Mouse (Mus musculus) midbrain, embryonic 13.5 days (tissue): Measurements from ENCODE around the gene Gcdh. TPM values are rescaled to one million over a fixed set of nuclear protein-coding genes. Genes with fewer than 3 reads are reported as not detected.

Experiments used
- ATAC-seq: fragments of 200-750 bp; cut with Nextera tagmentation; 2 replicates; pipeline ENCODE4 v1.8.0; 2017; ENCODE audit warnings: mild to moderate bottlenecking, moderate TSS enrichment, moderate library complexity
- H3K27ac ChIP-seq: fragments of 300-500 bp; sonication (generic); 2 replicates; pipeline ENCODE4 v1.5.1; 2015; ENCODE audit warnings: inconsistent platforms, mild to moderate bottlenecking, moderate library complexity
- H3K27me3 ChIP-seq: fragments of 300-500 bp; sonication (generic); 2 replicates; pipeline ENCODE4 v1.6.1; 2015; ENCODE audit warnings: mild to moderate bottlenecking, inconsistent platforms
- H3K36me3 ChIP-seq: fragments of 300-500 bp; sonication (generic); 2 replicates; pipeline ENCODE4 v1.6.1; 2015; ENCODE audit warnings: mild to moderate bottlenecking, inconsistent platforms
- H3K4me1 ChIP-seq: fragments of 300-500 bp; sonication (generic); replicated peaks from 2 replicates; pipeline ENCODE4 v1.6.1; 2015; ENCODE audit warnings: inconsistent platforms
- H3K4me2 ChIP-seq: fragments of 300-500 bp; sonication (generic); replicated peaks from 2 replicates; pipeline ENCODE4 v1.6.1; 2015; ENCODE audit warnings: moderate library complexity, mild to moderate bottlenecking, inconsistent platforms
- H3K4me3 ChIP-seq: fragments of 300-500 bp; sonication (generic); replicated peaks from 2 replicates; pipeline ENCODE4 v1.5.1; 2015; ENCODE audit warnings: mild to moderate bottlenecking, inconsistent platforms
- H3K9ac ChIP-seq: fragments of 300-500 bp; sonication (generic); replicated peaks from 2 replicates; pipeline ENCODE4 v1.6.1; 2015; ENCODE audit warnings: mild to moderate bottlenecking, inconsistent platforms
- H3K9me3 ChIP-seq: fragments of 300-500 bp; sonication (generic); 2 replicates; pipeline ENCODE4 v1.6.1; 2016; ENCODE audit warnings: mild to moderate bottlenecking, inconsistent platforms
- WGBS: fragments of 180-500 bp; shearing (Covaris S2); methylation state at CpG from one replicate; pipeline ENCODE4 v1.1.7; 2015; 5-methylcytosine and 5-hydroxymethylcytosine counted together
- polyA plus RNA-seq: library from polyadenylated mRNA; unstranded; fragments of >200 nt; fragmentation: Nextera tagmentation; extraction: Ambion mirVana; gene quantifications from 2 replicates; pipeline ENCODE4 v1.2.1, GENCODE M21; 2015

Gcdh gene
- polyA plus RNA-seq, 1 experiment from 2014 or later, result 34.3 TPM

DNA sequence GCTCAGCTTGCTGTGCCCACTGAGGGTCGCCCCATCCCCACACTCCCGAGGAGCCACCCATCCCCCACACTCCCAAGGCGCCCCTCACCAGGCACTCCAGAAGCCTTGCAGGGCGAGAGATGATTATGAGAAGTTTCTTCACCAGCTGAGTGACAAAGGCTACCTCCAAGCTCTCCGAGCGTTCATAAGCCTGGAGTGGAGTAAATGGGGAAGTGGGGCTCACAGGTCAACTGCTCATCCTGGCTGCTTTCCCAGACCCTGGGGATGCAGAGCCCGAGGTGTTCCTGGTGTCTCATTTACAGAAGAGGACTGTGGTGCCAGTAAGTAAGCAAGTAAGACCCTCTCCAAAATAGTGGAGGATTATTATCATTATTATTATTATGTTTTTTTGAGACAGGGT, 31.8 kb upstream of the Gcdh start:
- peaks cover 77% of the 10 kb centered on the region for H3K36me3 ChIP-seq

DNA sequence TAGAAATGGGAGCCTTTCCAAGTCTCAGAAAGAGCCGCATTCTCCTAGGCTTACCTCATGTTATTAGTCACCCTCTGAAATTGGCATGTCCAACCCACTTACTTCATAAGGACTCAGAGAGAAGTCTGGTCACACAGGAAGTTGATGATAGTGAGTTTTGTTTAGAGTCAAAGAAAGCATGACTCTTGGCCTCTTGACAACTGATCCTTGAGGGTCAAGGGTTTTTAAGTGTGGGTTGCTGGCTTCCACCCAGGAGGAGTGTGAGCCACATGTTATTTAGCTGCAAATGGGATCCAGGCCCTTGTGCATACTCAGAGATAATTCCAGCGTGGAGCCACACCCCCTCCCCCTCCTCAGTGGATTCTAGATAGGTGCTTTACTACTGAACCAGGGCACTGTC, 27.9 kb upstream of the Gcdh start:
- Histone ChIP-seq H3K4me2 (no peak overlapping the region), H3K4me3 (no peak overlapping the region), H3K9ac (no peak overlapping the region), H3K36me3 (peaks cover 93% of the 10 kb centered on the region), H3K4me1 (no peaks in the 10 kb centered on the region; the same call in 1 of the 2 replicates), H3K27ac (no peak overlapping the region), H3K27me3 (peaks cover 40% of the 10 kb centered on the region), H3K9me3 (no peaks in the 10 kb centered on the region)
- 87% methylated on average over 2 of the region's 2 CpGs for WGBS
- no peak for ATAC-seq

More for the DNA sequence above, 31.8 kb upstream of the Gcdh start:
- Histone ChIP-seq H3K9me3 (no peaks in the 10 kb centered on the region), H3K9ac (no peak overlapping the region), H3K27ac (no peak overlapping the region), H3K4me2 (no peak overlapping the region), H3K27me3 (peaks cover 32% of the 10 kb centered on the region), H3K4me1 (peaks cover 14% of the 10 kb centered on the region), H3K4me3 (no peak overlapping the region)
- 75% methylated on average over 7 of the region's 7 CpGs for WGBS
- no peak for ATAC-seq

DNA sequence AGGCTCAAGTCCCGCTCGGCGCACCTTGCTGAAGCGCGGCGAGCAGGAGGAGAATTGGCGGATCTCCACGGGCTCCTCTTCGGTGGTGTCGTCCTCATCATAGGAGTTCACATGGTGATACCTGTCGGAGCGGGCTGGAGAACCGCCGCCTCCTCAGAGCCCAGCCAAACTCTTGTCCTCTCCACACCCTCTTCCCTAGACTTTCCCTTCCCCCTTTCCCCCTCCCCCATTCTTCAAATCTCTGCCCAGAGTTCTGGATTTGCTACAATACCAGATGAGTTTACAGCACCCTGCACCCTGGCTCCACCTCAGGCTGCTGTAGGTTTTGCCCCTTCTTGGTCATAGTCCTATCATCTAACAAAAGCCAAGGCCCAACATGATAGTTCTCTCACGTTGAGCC, 24.9 kb upstream of the Gcdh start:
- Histone ChIP-seq H3K27me3 (peaks cover 70% of the 10 kb centered on the region), H3K4me3 (no peak overlapping the region), H3K9ac (no peak overlapping the region), H3K9me3 (no peaks in the 10 kb centered on the region), H3K36me3 (peaks cover 95% of the 10 kb centered on the region), H3K4me2 (no peak overlapping the region), H3K27ac (no peak overlapping the region), H3K4me1 (no peaks in the 10 kb centered on the region; the same call in 1 of the 2 replicates)
- WGBS, result 91% methylated on average over 15 of the region's 15 CpGs
- ATAC-seq, result no peak

DNA sequence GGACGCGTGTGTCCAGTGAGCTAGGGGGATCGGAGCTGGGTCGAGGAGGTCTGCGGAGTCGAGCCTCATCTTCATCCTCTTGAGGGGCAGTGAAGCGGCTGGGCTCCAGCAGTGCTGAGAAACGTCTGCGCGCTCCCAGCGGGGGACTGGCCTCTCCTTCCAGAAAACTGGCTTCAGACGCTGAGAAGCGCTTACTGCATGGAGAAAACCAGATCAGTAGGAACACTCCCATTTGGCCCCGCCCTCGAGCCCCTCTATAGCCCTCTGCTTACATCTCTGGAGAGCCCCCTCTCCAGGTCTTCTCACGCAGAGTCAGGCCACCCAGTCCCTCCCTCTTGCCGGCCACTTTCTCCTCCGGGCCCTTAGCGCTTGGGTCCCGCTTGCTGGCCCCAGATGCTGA, 24.1 kb upstream of the Gcdh start:
- 25% methylated on average over 20 of the region's 20 CpGs for WGBS
- H3K4me2 ChIP-seq, result no peak overlapping the region
- no peak overlapping the region for H3K4me3 ChIP-seq
- H3K36me3 ChIP-seq, result peaks cover 95% of the 10 kb centered on the region
- no peaks in the 10 kb centered on the region for H3K9me3 ChIP-seq
- no peak overlapping the region for H3K27ac ChIP-seq
- H3K27me3 ChIP-seq, result peaks cover 78% of the 10 kb centered on the region
- no peak overlapping the region for H3K9ac ChIP-seq
- ATAC-seq, result no peak
- H3K4me1 ChIP-seq, result peaks cover 8% of the 10 kb centered on the region

DNA sequence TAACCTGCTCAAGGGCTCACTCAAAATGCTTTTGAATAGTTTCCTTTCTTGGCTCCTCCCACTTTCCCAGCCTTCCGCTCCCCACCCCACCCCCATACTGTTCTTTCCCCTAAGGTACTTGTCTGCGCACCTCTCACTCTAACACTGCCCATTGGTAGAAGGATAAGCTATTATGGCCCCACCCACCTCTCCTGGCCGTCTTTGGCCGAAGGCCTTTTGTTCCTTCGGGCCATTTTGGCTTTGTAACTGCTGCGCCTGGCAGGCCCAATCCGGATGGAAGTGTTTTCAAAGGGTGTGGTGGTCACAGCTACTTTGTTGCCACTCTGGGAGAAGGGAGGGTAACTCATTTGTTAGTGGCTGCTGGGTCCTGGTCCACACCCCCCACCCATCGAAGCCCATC, 21.5 kb upstream of the Gcdh start:
- no peaks in the 10 kb centered on the region for H3K9me3 ChIP-seq
- H3K4me1 ChIP-seq, result peaks cover 11% of the 10 kb centered on the region
- H3K4me2 ChIP-seq, result no peak overlapping the region
- ATAC-seq, result no peak
- WGBS, result 91% methylated on average over 8 of the region's 8 CpGs
- peaks cover 95% of the 10 kb centered on the region for H3K36me3 ChIP-seq
- H3K27me3 ChIP-seq, result peaks cover 91% of the 10 kb centered on the region
- H3K27ac ChIP-seq, result no peak overlapping the region
- H3K4me3 ChIP-seq, result no peak overlapping the region
- H3K9ac ChIP-seq, result no peak overlapping the region

DNA sequence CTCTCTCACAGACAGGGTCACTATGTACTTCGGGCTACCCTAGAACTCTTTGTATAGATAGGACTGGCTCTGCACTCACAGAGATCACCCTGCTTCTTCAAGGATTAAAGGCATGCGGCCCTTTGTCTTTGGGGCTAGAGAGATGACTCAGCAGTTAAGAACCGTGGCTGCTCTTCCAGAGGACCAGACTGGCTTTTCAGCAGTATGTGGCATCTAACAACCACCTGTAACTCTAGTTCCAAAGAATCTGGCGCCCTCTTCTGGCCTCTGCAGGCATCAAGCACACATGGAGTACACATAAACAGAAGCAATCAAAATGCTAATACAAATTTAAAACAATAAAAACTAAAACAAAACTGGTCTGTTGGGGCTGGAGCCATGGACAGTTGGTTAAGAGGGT, 20.2 kb upstream of the Gcdh start:
- Histone ChIP-seq H3K4me3 (no peak overlapping the region), H3K9me3 (no peaks in the 10 kb centered on the region), H3K9ac (no peak overlapping the region), H3K36me3 (peaks cover 88% of the 10 kb centered on the region), H3K27me3 (peaks cover 95% of the 10 kb centered on the region), H3K27ac (no peak overlapping the region), H3K4me2 (no peak overlapping the region), H3K4me1 (peaks cover 17% of the 10 kb centered on the region)
- WGBS, result 35% methylated on average over 4 of the region's 4 CpGs
- ATAC-seq, result no peak

DNA sequence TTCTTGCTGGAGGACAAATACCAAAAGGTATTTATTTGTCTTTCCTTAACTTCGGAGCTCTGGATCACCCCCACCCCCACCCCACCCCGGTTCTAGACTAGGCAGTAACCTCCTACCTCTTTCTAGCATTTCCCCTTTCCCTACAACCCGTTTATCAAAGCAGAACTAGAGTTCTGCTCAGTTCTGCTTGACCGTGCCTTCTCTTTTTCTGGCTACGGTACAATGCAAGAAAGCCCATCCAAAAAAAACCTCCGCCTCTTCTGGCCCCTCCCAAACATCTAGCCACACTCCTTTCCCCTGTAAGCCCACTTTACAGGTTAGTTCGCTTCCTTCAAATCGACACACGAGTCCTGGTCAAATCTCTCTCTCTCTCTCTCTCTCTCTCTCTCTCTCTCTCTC, 19.8 kb upstream of the Gcdh start:
- Histone ChIP-seq H3K4me3 (peak overlapping the region; percentile 27), H3K4me1 (peaks cover 22% of the 10 kb centered on the region), H3K9me3 (no peaks in the 10 kb centered on the region), H3K27ac (no peak overlapping the region), H3K9ac (peak overlapping the region; percentile 44; the same call in 1 of the 2 replicates), H3K27me3 (peaks cover 91% of the 10 kb centered on the region), H3K36me3 (peaks cover 83% of the 10 kb centered on the region), H3K4me2 (peak overlapping the region; percentile 45)
- 21% methylated on average over 9 of the region's 9 CpGs for WGBS
- ATAC-seq, result no peak

DNA sequence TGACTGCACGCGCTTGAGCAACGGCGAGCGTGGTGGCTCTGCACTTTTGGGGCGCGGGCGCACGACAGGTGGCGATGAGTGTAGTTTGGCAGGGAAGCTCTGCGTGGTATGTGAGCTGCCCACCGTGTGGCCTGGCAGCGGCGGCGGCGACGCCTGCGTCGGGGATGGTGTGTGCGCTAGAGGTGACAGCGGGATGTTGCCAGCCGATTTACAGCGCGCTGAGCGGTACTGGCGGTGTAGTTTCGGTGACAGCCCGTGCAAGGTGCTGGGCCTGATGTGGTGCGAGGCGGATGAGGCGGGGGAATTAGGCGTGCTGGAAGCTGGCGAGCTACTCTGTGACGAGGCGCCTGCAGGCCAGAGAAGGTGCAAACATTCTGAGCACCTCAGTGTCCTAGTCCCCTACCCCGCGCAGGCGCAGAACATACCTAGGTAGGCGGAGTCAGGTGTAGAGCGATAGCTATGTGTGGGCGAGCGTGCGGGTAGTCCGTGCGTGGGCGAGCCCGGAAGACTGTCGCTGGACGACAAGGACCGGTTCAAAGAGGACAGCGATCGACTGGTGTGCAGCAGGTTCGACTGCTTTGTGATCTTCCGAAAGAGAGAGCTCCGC, 19.3 kb upstream of the Gcdh start:
- Histone ChIP-seq H3K27ac (no peak overlapping the region), H3K9ac (peak overlapping the region; percentile 44; the same call in 1 of the 2 replicates), H3K27me3 (peaks cover 86% of the 10 kb centered on the region), H3K4me2 (peak overlapping the region; percentile 45), H3K9me3 (no peaks in the 10 kb centered on the region), H3K36me3 (peaks cover 78% of the 10 kb centered on the region), H3K4me1 (peaks cover 24% of the 10 kb centered on the region), H3K4me3 (peak overlapping the region; percentile 27)
- no peak for ATAC-seq
- WGBS, result 3% methylated on average over 55 of the region's 55 CpGs

DNA sequence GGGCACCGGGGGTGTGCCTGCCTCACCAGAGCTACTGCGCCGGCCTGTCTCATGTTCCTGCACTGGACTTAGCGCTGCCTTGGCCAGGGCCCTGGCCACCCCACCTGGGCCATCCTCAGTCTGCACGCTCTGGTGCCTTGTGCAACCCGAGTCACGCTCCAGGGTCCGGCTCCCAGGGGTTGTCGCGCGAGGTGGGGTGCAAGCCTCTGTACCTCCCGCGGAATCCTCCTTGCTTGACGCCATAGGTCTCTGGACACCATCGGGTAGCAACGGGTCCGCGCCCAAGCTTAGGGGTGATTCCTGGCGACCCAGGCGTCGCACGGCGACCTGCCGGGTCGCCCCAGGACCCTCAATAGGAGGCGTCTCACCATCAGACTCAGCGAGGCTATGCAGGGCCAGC, 18.7 kb upstream of the Gcdh start:
- no peak for ATAC-seq
- H3K4me1 ChIP-seq, result peaks cover 24% of the 10 kb centered on the region
- H3K9me3 ChIP-seq, result no peaks in the 10 kb centered on the region
- peaks cover 80% of the 10 kb centered on the region for H3K27me3 ChIP-seq
- 23% methylated on average over 27 of the region's 27 CpGs for WGBS
- no peak overlapping the region for H3K4me3 ChIP-seq
- 0 out of 2 replicates have a peak overlapping the region, but pooled peaks have one; percentile 44 for H3K9ac ChIP-seq
- H3K27ac ChIP-seq, result no peak overlapping the region
- peaks cover 72% of the 10 kb centered on the region for H3K36me3 ChIP-seq
- peak overlapping the region; percentile 45; the same call in 1 of the 2 replicates for H3K4me2 ChIP-seq

DNA sequence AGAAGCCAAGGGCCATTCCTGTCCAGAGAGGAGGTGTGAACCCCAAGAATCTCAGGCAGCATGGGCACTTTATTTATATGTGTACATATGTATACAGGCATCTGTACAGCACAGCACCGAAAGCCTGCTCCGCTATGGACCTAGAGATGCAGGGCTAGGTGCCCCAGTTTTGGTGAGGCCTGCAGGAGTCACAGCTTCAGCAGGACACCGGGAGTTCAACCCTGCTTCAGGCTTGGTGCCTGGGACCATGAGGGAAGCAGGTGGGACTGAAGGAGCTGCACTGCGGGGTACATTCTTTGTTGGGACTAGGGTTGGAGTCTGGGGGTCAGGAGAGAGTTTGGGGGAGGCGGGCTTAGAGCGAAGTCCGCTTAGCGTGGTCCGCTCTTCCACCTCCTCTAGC, 18.1 kb upstream of the Gcdh start:
- ATAC-seq, result no peak
- 83% methylated on average over 9 of the region's 9 CpGs for WGBS
- Histone ChIP-seq H3K4me1 (peaks cover 24% of the 10 kb centered on the region), H3K4me2 (no peak overlapping the region), H3K9ac (no peak overlapping the region), H3K4me3 (no peak overlapping the region), H3K27me3 (peaks cover 77% of the 10 kb centered on the region), H3K36me3 (peaks cover 67% of the 10 kb centered on the region), H3K27ac (no peak overlapping the region), H3K9me3 (no peaks in the 10 kb centered on the region)

DNA sequence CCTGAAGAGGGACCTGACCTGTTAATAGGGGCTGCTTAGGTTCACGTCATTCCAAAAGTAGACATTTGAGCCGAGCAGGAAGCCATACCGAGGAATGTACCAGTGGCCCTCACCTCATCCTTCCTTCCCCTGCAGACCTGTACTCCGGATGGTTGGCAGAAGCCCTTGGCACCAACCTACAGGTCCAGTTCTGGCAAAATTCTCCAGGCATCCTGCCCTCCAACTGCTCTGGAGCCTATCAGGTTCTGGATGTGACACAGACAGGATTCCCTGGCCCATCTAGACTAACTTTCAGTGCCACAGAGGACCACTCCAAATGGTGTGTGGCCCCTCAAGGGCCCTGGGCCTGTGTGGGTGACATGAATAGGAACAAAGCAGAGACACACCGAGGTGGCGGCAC, 16.8 kb upstream of the Gcdh start:
- Histone ChIP-seq H3K9ac (no peak overlapping the region), H3K4me3 (no peak overlapping the region), H3K27me3 (peaks cover 66% of the 10 kb centered on the region), H3K27ac (no peak overlapping the region), H3K36me3 (peaks cover 54% of the 10 kb centered on the region), H3K4me1 (peaks cover 24% of the 10 kb centered on the region), H3K9me3 (no peaks in the 10 kb centered on the region), H3K4me2 (no peak overlapping the region)
- 91% methylated on average over 6 of the region's 6 CpGs for WGBS
- no peak for ATAC-seq

DNA sequence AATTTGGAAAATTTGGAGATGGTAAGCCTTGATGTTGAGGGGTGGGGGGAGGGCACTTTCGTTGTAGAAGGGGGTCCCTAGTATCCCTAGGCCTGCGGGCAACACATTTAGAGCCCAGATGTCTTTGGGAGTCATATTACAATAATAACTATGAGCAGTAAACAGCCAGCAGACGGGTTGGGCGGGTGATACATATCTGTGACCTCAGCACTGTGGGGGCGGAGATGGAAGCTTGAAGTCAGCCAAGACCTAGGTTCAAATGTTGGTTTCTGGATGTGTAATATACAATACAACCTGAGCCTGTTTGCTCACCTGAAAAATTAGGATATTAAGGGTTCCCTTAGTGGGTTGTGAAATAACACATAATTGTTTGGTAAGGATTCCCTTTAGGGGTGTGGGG, 16.2 kb upstream of the Gcdh start:
- no peak overlapping the region for H3K9ac ChIP-seq
- peaks cover 24% of the 10 kb centered on the region for H3K4me1 ChIP-seq
- no peak overlapping the region for H3K4me3 ChIP-seq
- H3K36me3 ChIP-seq, result peaks cover 48% of the 10 kb centered on the region
- H3K4me2 ChIP-seq, result no peak overlapping the region
- H3K9me3 ChIP-seq, result no peaks in the 10 kb centered on the region
- H3K27ac ChIP-seq, result no peak overlapping the region
- peaks cover 65% of the 10 kb centered on the region for H3K27me3 ChIP-seq
- no peak for ATAC-seq
- WGBS, result 92% methylated on average over 5 of the region's 5 CpGs
